Mouse (Mus musculus): Measurements from ENCODE around the gene Tox3.

Gene Tox3

GRCm38 (mm10) chr8:90224172-90224571 lies 124.0 kb downstream of the Tox3 start:
- DNase-seq: no peak

GRCm38 (mm10) chr8:90209105-90210037 lies 138.8 kb downstream of the Tox3 start:
- DNase-seq: no peak
